Mouse (Mus musculus): ENCODE results near the gene Gm9887.
"Not testable (repeated sequence)": the region's sequence is repeated elsewhere in the genome, so short reads cannot be mapped to it uniquely, and the experiment has no call there.

Gm9887 gene

GRCm38 (mm10) chr12:69385542-69386280 is 13.5 kb upstream of the Gm9887 start:
- no peak for DNase-seq

GRCm38 (mm10) chr12:69384606-69385005 is 12.3 kb upstream of the Gm9887 start:
- DNase-seq = no peak

DNA sequence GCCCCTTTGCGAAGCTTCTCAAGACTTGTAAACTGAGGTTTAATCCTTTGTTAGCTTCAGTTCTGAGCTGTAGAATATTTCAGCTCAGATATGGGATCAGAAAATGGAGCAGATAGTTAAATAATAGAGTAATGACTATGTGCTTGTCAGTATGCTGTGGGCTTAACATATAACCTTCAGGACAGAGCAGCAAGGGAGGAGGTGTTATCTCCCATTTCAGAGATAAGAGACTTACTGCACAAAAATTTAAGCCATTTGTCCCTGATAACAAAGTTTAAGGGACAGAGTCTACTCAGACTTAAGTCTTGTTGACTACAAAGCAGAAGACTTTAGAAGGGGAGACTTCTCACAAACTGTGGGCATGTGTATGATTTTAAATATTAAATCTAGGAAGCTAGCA is 10.6 kb upstream of the Gm9887 start:
- DNase-seq = no peak

- no peak for DNase-seq
These were observed 6.5 kb upstream of the Gm9887 start for GRCm38 (mm10) chr12:69378558-69379454.

DNA sequence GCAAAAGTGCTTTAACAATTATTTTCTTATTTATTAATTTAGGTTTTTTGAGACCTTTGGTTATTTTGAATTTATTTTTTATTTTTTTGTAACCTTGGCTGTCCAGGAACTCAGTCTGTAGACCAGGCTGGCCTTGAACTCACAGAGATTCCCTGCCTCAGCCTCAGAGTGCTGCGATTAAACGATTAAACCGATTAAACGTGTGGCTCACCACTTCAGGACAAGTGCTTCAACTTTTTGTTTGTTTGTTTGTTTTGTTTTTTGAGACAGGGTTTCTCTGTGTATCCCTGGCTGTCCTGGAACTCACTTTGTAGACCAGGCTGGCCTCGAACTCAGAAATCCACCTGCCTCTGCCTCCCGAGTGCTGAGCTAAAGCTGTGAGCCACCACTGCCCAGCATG is 5.4 kb upstream of the Gm9887 start:
- DNase-seq = not testable (repeated sequence)

DNA sequence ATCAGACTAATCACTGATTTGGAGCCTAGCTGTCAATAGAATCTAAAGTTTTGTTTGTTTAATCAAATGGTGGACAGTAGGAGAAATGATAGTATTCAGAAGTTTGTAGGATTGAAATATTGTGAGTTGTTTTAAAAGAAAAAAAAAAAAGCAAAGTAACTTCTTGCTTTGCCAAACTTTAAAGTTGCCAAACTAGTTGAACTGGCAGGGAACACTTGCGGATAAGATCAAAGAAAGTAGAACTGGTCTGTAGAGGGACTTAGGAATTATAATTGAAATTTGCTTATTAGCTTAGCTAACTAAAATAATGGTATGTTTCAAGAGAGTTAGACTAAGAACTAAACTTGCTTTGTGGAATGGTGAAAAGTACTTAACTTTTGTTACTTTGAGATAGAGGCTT is 4.9 kb upstream of the Gm9887 start:
- no peak for DNase-seq

- no peak for DNase-seq
These were observed 3.9 kb upstream of the Gm9887 start for GRCm38 (mm10) chr12:69376132-69376531.

DNA sequence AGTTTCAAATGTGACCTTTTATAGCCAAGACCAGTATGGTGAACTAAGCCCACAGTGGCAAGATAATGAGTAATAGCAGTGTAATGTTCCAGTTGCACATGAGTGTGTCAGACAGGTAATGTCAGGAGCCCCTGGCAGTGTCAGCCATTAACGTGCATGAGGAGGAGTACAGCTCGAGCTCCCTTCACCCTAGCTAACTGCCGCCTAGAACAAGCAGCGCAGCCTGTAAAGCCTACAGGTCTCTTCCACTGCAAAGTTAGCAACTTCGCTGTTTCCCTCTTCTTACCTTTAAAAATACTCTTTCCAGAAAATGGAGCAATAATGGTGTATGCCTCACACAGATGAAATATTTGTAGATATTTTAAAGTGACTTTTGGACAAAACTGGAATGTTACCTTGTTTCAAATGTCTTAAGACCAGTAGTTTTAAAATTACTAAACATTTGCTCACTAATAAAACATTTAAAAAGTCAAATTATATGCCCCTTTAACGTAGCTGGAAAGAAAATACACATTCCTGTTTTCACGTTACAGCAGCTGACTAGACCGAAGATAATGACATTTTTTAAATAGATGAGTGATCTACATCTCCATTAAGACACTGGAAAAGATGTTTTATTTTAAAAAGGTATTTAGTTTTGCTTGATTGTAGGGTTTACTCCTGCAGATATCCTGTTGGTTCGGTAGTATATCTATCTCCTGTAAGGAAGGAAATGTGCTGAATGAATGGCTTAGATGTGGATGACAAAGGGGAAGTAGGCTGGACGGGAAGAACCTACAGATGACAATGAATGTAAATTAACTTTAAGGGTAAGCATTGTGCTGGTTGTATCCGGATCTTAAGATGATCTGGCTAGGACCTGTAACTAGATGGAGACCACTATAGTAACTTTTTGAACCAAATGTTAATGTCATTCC is 1.9 kb upstream of the Gm9887 start:
- DNase-seq = peak in 1 of 2 experiments; percentile 28

DNA sequence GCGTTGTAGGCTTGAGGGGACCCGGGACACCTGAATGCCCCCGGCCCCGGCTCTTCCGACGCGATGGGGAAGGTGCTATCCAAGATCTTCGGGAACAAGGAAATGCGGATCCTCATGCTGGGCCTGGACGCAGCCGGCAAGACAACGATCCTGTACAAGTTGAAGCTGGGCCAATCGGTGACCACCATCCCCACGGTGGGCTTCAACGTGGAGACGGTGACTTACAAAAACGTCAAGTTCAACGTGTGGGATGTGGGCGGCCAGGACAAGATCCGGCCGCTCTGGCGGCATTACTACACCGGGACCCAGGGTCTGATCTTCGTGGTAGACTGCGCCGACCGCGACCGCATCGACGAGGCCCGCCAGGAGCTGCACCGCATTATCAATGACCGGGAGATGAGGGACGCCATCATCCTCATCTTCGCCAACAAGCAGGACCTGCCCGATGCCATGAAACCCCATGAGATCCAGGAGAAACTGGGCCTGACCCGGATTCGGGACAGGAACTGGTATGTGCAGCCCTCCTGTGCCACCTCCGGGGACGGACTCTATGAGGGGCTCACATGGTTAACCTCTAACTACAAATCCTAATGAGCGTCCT is 573 bp upstream of the Gm9887 start:
- peak in 1 of 2 experiments; percentile 39 for DNase-seq

GRCm38 (mm10) chr12:69371421-69371853 is 821 bp downstream of the Gm9887 start:
- DNase-seq = no peak

- no peak for DNase-seq
These were observed 1.3 kb downstream of the Gm9887 start for GRCm38 (mm10) chr12:69370936-69371335.

- DNase-seq = no peak
These were observed 4.7 kb downstream of the Gm9887 start for GRCm38 (mm10) chr12:69367557-69367956.

GRCm38 (mm10) chr12:69366424-69366823 is 5.8 kb downstream of the Gm9887 start:
- peak; percentile 42 to 48 for DNase-seq

DNA sequence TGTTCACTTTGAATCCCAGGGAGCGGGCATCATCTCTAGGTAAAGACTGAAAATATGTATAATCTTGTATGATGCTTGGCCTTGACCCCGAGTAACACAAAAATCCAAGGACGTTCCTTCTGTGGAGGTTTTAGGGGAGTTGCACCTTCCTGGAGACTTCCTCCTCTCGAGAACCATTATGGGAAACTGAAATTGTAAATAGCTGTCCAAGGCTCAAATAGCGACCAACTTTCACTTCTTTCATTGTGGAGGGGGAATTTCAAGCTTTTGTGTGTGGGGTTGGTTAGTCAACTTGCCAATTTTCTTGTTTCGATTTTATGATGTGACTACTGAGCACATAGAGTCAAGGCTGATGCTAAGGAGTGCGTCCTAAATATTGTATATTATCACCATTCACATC is 6.5 kb downstream of the Gm9887 start:
- no peak for DNase-seq

- DNase-seq = peak; percentile 81 to 86
These were observed 8.1 kb downstream of the Gm9887 start for GRCm38 (mm10) chr12:69363899-69364762.

GRCm38 (mm10) chr12:69363110-69363509 is 9.1 kb downstream of the Gm9887 start:
- not testable (repeated sequence) for DNase-seq

DNA sequence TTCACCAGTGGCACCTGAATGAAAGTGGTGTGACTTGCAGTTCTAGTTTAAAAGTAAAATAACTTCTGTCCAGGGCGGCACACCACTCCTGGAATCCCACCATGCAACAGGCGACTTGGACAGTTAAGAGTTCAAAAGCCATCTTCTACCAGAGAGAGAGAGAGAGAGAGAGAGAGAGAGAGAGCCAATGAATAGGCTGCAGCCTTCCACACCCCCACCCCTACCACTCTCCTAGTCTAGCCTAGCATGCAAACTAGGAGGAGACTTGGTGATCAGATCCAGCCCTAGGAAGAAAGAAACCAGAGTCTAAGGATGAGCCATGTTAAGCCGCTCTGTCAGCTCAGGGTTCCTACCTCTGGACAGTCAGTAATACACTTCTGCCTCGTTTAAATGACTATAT is 9.9 kb downstream of the Gm9887 start:
- no peak for DNase-seq

GRCm38 (mm10) chr12:69361919-69362318 is 10.3 kb downstream of the Gm9887 start:
- no peak for DNase-seq

- peak; percentile 99 for DNase-seq
These were observed 11.0 kb downstream of the Gm9887 start for GRCm38 (mm10) chr12:69360997-69361899.

DNA sequence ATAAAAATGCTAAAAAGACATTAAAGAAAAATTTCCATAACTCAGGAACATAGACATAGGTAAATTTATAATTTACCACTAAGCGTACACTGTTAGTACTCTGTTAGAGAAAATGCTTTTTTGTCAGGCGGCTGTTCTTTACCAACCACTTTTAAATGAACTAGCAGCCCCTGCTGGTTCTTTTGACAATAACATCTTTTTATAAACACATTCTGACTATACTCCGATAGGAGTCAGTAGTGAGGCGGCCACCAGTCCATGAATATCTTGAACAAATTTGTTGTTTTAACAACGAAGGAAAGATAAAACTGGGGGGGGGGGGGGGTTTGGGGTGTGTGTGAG is 11.6 kb downstream of the Gm9887 start:
- DNase-seq = peak; percentile 44 to 77

Measured in cerebellum, postnatal 10 days (tissue).